Mouse (Mus musculus) small intestine, adult 2 months (tissue): Measurements from ENCODE around the gene Pus10. TPM values are rescaled to one million over a fixed set of nuclear protein-coding genes. Genes with fewer than 3 reads are reported as not detected.
A peak's percentile ranks its signal among the peaks of the same experiment; 100 is the strongest.

Experiments
- H3K27ac ChIP-seq: fragments of 200-500 bp; 2 replicates; pipeline ENCODE4 v1.5.1; 2012; ENCODE audit warnings: low read depth, low read length, control low read depth, inconsistent platforms; ENCODE audit not compliant: insufficient read depth
- H3K27me3 ChIP-seq: fragments of 200-500 bp; 2 replicates; pipeline ENCODE4 v1.6.1; 2012; ENCODE audit warnings: mild to moderate bottlenecking, moderate library complexity, low read length, inconsistent platforms; ENCODE audit not compliant: control insufficient read depth, insufficient read depth
- H3K36me3 ChIP-seq: fragments of 200-500 bp; 2 replicates; pipeline ENCODE4 v1.6.1; 2012; ENCODE audit warnings: mild to moderate bottlenecking, low read length, control low read depth, inconsistent platforms; ENCODE audit not compliant: control insufficient read depth, insufficient read depth
- H3K4me1 ChIP-seq: fragments of 200-500 bp; 2 replicates; pipeline ENCODE4 v1.6.1; 2012; ENCODE audit warnings: low read length, inconsistent platforms, mixed read lengths; ENCODE audit not compliant: control insufficient read depth, insufficient read depth, insufficient read length
- H3K4me3 ChIP-seq: fragments of 200-500 bp; 2 replicates; pipeline ENCODE4 v1.5.1; 2012; ENCODE audit warnings: low read depth, mild to moderate bottlenecking, control low read depth, inconsistent platforms, low read length, moderate library complexity
- CTCF ChIP-seq: fragments of 200-500 bp; IDR thresholded peaks from 2 replicates; pipeline ENCODE4 v1.5.1; 2012; ENCODE audit warnings: low read depth, mild to moderate bottlenecking, control low read depth, inconsistent platforms, low read length, moderate library complexity, mixed read lengths; ENCODE audit not compliant: insufficient replicate concordance, insufficient read length; ENCODE audit errors: extremely low read depth
- POLR2A ChIP-seq: fragments of 200-500 bp; IDR thresholded peaks from 2 replicates; pipeline ENCODE4 v1.6.1; 2012; ENCODE audit warnings: low read depth, mild to moderate bottlenecking, control low read depth, inconsistent platforms, low read length, moderate library complexity
- WGBS: fragments of 180-500 bp; shearing (Covaris S2); methylation state at CpG from one replicate; pipeline ENCODE4 v1.1.7; 2018; 5-methylcytosine and 5-hydroxymethylcytosine counted together
- polyA plus RNA-seq: library from polyadenylated mRNA; depleted of rRNA; stranded (reverse); fragments of >200 nt; gene quantifications from 2 replicates; pipeline ENCODE4 v1.2.3, GENCODE M21; 2012; rRNA removed

Pus10 gene
- polyA plus RNA-seq, 1 experiment, result 0.51 TPM

DNA sequence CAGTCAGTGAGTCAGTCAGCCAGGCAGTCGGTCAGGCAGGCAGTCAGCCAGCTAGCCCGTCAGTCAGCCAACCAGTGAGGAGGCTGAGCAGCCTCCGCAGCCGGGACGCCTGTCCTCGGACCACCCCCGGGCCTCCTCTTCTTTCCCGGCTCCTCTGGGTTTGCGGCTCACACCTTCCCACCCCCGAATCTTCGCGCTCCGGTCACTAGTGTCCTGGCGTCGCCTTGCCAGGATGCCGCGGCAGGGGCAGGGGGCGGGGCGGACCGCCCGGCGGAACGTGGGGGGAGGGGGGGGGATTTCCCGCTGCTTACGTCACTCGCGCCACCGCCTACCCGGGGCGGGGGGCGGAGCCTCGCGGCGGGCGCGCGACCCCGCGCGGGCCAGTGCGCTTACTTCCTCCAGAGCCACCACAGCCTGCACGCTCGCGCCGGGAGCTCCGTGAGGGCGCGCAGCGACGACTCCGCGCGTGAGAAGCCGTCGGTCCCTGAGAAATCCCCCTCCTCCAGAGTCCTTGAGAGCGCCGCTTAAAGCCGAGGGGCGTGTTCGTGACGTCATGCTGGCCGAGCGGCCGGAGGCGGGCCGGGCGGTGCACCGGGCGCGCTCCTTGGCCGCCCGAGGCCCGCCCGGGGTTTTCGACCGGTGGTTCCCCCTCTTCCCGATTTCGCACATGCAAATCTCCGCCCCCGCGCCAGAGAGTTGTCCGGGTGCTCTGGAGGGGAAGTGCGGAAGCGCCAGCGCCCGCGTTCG, 105.5 kb downstream of the Pus10 start, which contains the start of gene Rel:
Rel (minus strand) TSS at position 211 of the 747 bp plus-strand sequence.
- under 1% methylated on average over 64 of the region's 88 CpGs for WGBS

DNA sequence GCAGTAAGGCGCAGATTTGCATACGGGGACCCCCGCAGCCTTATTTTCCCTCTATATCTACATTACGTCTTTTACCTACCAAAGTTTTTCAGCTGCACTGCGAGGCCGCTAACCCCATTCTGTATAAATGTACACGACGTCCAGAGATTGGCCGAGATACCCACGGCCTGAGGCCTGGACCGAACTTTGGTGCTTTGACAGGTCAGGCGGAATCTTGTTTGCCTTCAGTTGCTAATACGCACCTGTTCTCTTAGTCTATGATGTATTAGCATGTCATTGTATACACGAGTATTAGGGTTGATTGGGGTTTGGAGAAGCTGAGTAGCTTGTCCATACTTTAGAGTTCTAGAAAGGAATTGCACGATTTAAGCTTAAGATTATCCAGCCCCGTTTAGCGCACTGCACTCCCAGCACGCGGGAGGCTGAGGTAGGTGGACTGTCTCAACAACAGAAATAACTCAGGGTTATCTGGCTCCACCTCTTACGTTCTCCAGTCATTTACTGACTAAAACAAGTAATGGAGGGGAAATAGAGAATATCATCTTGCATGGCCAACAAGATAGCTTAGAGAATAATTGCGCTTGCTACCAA, 106.1 kb downstream of the Pus10 start:
- Histone ChIP-seq H3K27ac (peak overlapping the region; percentile 93), H3K4me3 (peak overlapping the region; percentile 93), H3K4me1 (peaks cover 4% of the 10 kb centered on the region; the same call in 1 of the 2 replicates), H3K36me3 (no peaks in the 10 kb centered on the region), H3K27me3 (no peaks in the 10 kb centered on the region)
- 8% methylated on average over 21 of the region's 21 CpGs for WGBS
- TF ChIP-seq POLR2A (no peak), CTCF (no peak)

More for the DNA sequence above, 105.5 kb downstream of the Pus10 start, which contains the start of gene Rel:
- Histone ChIP-seq H3K4me3 (peak within 1 kb of the TSS; percentile 93), H3K27me3 (no peaks in the 10 kb centered on the region), H3K4me1 (peaks cover 4% of the 10 kb centered on the region; the same call in 1 of the 2 replicates), H3K36me3 (no peaks in the 10 kb centered on the region), H3K27ac (peak within 1 kb of the TSS; percentile 93)
- TF ChIP-seq CTCF, result no peak
- TF ChIP-seq POLR2A, result no peak

DNA sequence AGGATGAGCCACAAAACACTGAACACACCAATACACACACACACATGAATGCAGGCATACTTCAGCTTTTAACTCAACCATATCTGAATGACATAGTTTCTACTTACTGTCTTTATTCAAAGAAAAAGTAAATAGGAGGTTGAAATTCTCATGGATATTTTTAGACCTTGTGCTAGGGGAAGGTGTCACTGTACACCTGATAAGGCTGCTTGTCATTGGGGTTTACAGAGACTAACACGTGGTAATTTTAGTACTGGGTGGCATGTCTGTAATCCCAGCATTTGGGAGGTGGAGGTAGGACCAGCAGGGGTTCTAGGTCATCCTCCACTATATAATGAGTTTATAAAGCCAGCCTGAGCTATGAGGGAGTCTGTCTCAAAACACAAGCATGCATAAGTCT, 107.0 kb downstream of the Pus10 start:
- Histone ChIP-seq H3K27me3 (no peaks in the 10 kb centered on the region), H3K36me3 (no peaks in the 10 kb centered on the region), H3K4me1 (peaks cover 4% of the 10 kb centered on the region; the same call in 1 of the 2 replicates), H3K27ac (no peak overlapping the region), H3K4me3 (no peak overlapping the region)
- TF ChIP-seq POLR2A, result no peak
- WGBS, result 42% methylated on average over 1 of the region's 1 CpGs

DNA sequence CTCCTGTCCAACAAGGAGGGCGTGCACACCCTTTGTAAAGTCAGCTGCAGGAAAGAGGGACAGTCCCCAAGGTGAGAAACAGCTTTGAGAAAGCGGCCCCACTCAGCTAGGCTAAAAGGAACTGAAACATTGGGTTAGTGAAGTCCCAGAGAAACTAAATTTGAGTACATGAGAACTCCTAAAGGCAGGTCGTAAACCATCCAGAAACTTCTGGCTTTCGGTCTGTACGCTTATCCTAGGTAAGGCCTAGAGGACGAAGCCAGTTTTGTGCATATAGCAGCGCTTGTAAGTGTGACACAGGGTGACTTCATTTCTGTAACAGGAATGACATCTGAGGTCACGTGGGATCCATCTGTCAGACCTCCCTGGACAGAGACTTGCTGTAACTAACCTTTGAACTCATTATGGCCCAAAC, 113.3 kb downstream of the Pus10 start:
- H3K27ac ChIP-seq, result no peak overlapping the region
- 78% methylated on average over 8 of the region's 8 CpGs for WGBS
- H3K4me1 ChIP-seq, result no peaks in the 10 kb centered on the region
- no peaks in the 10 kb centered on the region for H3K27me3 ChIP-seq
- TF ChIP-seq POLR2A (no peak), CTCF (no peak)
- H3K36me3 ChIP-seq, result no peaks in the 10 kb centered on the region
- H3K4me3 ChIP-seq, result no peak overlapping the region

DNA sequence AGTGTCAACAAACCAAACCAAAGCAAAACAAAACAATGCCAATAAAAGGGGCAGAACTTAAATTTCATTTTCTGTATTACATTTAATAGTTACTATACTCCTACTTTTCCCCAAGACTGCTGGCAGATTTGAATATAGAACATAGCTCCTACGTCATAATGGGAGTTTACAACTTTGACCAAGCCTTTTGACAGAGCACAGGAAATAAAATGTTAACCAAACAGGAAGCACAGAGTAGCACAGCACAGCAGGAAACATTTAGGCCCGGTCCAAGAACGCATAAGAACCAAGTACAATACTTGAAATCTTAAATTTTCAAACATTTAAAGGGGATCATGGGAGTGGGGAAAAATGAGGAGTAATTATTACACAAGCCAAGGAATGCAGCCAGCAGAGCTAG, 116.6 kb downstream of the Pus10 start:
- Histone ChIP-seq H3K27me3 (no peaks in the 10 kb centered on the region), H3K27ac (no peak overlapping the region), H3K4me1 (no peaks in the 10 kb centered on the region), H3K36me3 (no peaks in the 10 kb centered on the region), H3K4me3 (no peak overlapping the region)
- TF ChIP-seq CTCF (no peak), POLR2A (no peak)
- WGBS, result 66% methylated on average over 3 of the region's 3 CpGs

Other genes starting within 250 kb of the Pus10 start
- 7.1 TPM in 2 replicates for gene Ahsa2, start 167.6 kb upstream of the Pus10 start, polyA plus RNA-seq
- gene 1700093K21Rik, start 144.5 kb upstream of the Pus10 start, polyA plus RNA-seq, result not detected in 2 replicates
- gene 0610010F05Rik, start 32.0 kb upstream of the Pus10 start, polyA plus RNA-seq, result 0.23 and 0.67 TPM in 2 replicates
- gene Pex13, start 285 bp downstream of the Pus10 start, polyA plus RNA-seq, result 2.7 and 6.0 TPM in 2 replicates
- 0.67 and 1.5 TPM in 2 replicates for gene Rel, start 105.3 kb downstream of the Pus10 start, polyA plus RNA-seq
- gene Papolg, start 229.6 kb downstream of the Pus10 start, polyA plus RNA-seq, result 0.86 and 1.1 TPM in 2 replicates